Mouse (Mus musculus): ENCODE measurements around the gene BC035947.
A peak's percentile ranks its signal among the peaks of the same experiment; 100 is the strongest.

The BC035947 gene

DNA sequence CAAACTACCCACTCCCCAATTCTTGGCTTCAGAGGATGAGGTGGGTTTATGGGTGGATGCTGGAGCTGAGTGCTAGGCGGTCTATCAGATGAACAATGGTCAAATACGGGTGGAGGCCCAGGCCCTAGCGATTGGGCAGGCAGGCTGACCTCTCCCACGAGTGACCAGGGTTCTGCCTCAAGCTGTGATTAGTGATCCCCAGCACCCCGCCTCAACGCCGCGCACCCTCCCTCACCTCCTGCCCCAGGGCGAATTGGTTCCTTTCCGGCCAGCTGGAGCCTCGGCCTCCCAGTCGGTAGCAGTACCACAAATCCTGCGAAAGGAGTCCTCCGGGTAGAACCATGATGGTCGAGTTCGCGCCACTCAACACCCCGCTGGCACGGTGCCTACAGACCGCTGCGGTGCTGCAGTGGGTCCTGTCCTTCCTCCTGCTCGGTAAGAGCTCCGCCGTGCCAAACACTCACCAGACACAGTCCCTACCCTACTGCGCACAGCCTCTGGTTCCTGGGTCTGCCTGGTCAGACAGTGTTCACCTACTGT, at the start of gene BC035947:
BC035947 (minus strand) TSS at position 538 of the 540 bp plus-strand sequence.
- DNase-seq (ENCODE audit: low read depth, low spot score), result peak; percentile 40

- no peak for DNase-seq (ENCODE audit: low read depth, low spot score)
Observed at GRCm38 (mm10) chr1:78554012-78554666, 42.2 kb upstream of the BC035947 start.

- DNase-seq (ENCODE audit: low read depth, low spot score), result no peak
Observed at GRCm38 (mm10) chr1:78548961-78549360, 37.0 kb upstream of the BC035947 start.

GRCm38 (mm10) chr1:78546258-78546657, 34.3 kb upstream of the BC035947 start:
- no peak for DNase-seq (ENCODE audit: low read depth, low spot score)

GRCm38 (mm10) chr1:78543631-78544030, 31.7 kb upstream of the BC035947 start:
- DNase-seq (ENCODE audit: low read depth, low spot score), result peak; percentile 60

DNA sequence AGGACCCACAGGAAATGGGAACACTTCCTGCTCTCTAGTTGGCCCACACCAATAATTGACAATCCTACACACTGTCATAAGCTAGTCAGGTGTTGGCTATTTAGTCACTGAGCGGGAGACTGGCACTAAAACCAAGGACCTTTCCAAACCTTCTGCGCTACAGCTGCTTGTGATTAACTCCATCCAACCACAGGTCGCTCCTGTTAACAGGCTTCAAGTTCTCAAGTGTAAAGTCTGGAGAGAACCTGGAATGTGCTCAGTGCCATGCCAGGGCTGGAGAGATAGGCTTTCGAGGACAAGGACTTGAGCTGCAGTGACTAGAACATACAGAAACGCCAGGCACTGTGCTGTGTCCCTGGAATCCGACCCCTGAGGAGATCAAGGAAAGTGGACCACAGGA, 27.2 kb upstream of the BC035947 start:
- DNase-seq (ENCODE audit: low read depth, low spot score), result no peak

- DNase-seq (ENCODE audit: low read depth, low spot score), result no peak
Observed at GRCm38 (mm10) chr1:78538396-78538795, 26.4 kb upstream of the BC035947 start.

DNA sequence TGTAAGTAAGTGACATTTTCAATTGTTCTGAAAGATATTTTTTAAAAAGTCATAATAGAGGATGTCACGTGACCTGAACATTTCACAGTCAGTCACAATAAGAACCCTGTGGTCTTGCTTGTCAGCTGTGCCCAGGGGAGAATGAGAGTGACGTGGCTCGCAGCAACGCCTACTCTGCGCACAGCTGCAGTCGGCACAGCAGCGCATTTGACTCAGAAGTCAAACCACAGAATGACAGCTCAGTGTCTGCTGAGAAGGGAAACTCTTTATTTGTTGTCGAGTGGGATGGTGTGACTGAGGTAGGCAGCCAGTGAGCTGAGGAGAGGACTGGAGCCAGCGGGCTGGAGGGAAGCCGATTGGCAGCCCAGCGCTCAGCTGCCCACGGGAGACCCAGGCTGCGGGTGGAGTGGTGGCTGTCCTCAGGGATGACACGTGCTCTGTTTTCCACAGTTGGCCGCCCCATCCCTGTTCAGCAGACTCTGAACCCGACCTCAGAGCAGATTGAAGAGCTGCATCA, 25.6 kb upstream of the BC035947 start:
- DNase-seq (ENCODE audit: low read depth, low spot score), result peak; percentile 25

DNA sequence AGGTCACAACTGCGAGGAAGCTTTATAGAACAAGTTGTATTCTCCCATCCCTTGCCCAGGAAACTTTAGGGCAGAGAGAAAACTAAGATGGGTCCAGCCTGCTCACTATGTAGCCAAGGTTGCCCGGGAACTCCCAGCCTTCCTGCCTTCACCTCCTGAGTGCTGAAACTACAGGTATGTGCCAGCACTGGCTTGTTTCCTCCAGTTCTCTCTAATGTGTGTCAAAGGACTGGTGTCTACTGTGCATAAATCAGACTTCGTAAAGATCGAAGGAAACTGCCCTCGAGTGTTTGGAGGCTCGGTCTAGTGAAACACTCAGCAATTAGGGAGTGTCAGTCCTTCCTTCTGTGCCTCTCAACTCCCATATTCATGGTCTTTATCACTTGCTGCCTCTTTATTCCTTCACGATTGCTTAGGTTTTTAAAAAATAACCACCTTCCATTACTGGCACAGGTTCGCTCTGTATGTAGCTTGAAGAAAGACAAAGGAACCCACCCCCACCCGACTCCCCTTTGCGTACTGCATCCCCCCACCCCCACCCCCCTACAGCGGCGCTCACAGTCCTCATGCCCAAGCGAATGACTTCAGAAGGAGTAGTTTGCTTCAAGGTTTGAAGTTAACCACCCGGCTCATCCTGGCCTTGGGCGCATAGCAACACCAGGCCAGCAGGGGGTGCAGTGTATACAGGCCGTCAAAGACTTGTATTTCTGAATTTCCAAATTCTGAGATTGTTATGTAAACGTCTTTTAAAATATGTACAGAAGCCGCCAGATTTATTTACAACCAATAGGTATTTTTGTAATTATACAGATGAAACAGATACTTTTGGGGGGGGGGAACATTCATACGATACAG, 24.6 kb upstream of the BC035947 start:
- peak; percentile 86 for DNase-seq (ENCODE audit: low read depth, low spot score)

DNA sequence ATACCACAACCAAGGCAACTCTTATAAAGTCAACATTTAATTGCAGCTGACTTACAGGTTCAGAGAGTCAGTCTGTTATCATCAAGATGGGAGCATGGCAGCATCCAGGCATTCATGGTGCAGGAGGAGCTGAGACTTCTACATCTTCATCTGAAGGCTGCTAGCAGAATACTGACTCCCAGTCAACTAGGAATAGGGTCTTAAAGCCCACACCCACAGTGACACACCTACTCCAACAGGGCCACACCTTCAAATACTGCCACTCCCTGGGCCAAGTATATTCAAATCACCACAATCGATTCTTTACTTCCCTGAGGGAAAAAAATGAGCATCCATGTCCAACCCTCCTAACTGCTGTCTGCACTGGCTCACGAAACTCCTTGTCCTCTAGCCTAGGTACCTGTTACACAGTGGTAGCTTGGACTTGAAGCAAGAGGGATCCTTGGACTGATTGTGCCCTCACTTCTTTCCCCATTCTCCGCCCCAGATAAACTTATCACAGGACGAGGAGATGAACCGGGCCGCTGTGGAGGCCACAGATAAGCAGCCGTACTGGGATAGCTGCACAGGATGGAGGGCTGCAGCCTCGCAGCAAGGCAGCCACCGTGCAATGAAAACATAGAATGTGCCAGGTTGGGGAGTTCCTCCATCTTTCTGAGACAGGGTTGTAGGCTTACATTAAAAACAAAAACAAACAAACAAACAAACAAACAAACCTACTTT, 22.6 kb upstream of the BC035947 start:
- no peak for DNase-seq (ENCODE audit: low read depth, low spot score)

- DNase-seq (ENCODE audit: low read depth, low spot score), result peak; percentile 68
Observed at GRCm38 (mm10) chr1:78532184-78532800, 20.3 kb upstream of the BC035947 start.

- DNase-seq (ENCODE audit: low read depth, low spot score), result no peak
Observed at GRCm38 (mm10) chr1:78530500-78531215, 18.7 kb upstream of the BC035947 start.

- no peak for DNase-seq (ENCODE audit: low read depth, low spot score)
Observed at GRCm38 (mm10) chr1:78529011-78529410, 17.1 kb upstream of the BC035947 start.

- no peak for DNase-seq (ENCODE audit: low read depth, low spot score)
Observed at GRCm38 (mm10) chr1:78528356-78528755, 16.4 kb upstream of the BC035947 start.

- peak; percentile 84 for DNase-seq (ENCODE audit: low read depth, low spot score)
Observed at GRCm38 (mm10) chr1:78525189-78525886, 13.4 kb upstream of the BC035947 start.

- DNase-seq (ENCODE audit: low read depth, low spot score), result no peak
Observed at GRCm38 (mm10) chr1:78518907-78519306, 6.9 kb upstream of the BC035947 start.

- no peak for DNase-seq (ENCODE audit: low read depth, low spot score)
Observed at GRCm38 (mm10) chr1:78512756-78513155, 798 bp upstream of the BC035947 start.

DNA sequence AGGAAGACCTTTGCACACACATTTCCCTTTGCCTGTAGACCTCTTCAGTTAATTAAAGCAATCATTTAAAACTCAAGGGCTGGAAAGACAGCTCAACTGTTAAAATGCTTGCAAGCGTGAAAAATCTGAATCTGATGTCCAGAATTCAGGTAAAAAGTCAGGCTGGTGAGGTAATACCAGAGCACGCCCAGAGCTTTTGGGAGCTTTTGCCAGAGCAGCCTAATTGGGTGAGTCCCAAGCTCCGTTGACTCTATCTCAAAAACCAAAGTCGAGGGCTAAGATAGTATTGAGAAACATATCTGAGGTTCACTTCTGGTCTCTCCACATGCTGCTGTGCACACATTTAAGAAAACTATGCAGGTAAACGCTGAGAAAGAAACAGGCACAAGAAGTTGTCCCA, 1.1 kb downstream of the BC035947 start, which contains the start of gene Mogat1:
Mogat1 (plus strand) TSS at position 130 of the 400 bp plus-strand sequence.
- no peak for DNase-seq (ENCODE audit: low read depth, low spot score)

- no peak for DNase-seq (ENCODE audit: low read depth, low spot score)
Observed at GRCm38 (mm10) chr1:78507137-78507536, 4.8 kb downstream of the BC035947 start.

GRCm38 (mm10) chr1:78502527-78502926, 9.4 kb downstream of the BC035947 start:
- no peak for DNase-seq (ENCODE audit: low read depth, low spot score)
